Mouse (Mus musculus): Measurements from ENCODE around the gene Clta.
A peak's percentile ranks its signal among the peaks of the same experiment; 100 is the strongest.

The Clta gene

DNA sequence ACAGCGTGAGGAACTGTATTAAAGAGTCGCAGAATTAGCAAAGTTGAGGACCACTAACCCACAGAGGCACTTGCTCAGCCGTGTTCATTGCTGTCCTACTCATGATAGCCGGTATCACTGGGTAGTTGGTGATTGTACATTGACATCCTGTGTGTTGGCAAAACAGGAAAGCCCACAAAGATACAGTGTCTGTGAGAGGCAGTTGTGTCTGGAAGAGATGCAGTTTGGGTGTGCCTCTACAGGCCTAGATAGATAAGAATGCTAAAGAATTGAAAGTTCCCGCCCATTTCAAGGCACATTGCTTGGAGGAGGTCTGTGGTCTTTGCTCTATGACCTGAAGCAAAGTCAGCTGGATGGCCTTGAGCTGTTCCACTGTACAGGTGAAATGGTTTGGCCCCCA lies at the start of gene Clta:
Clta (plus strand) TSS at position 327 of the 400 bp plus-strand sequence.
- no peak for DNase-seq

DNA sequence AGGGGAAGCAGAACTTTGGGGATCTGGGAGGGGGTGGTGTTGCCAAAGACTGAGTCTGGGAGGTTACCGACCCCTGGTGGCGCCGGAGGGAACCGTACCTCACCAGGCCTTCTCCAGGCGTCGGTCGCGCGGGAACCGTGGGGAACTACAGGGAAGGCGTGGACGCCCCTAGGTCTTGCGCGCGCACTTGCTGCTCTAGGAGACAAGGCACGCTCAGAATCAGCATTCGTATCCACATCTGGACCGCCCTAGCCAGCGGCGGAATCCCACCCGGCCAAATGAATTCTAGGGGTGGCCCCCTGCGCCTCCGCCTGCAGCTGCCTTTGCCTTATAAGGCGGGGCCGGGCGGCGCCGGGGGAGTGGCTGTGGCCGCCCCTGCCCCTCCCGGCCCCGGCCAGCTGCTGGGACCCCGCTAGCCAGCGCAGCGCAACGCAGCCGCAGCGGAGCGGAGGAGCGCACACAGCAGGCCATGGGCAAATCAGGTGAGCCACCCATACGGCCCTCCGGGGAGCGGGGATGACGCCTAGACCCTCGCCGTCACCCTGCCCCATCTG lies 46.9 kb upstream of the Clta start, which contains the start of gene Glipr2:
Glipr2 (plus strand) TSS at position 110 of the 554 bp plus-strand sequence.
- DNase-seq = peak; percentile 89

DNA sequence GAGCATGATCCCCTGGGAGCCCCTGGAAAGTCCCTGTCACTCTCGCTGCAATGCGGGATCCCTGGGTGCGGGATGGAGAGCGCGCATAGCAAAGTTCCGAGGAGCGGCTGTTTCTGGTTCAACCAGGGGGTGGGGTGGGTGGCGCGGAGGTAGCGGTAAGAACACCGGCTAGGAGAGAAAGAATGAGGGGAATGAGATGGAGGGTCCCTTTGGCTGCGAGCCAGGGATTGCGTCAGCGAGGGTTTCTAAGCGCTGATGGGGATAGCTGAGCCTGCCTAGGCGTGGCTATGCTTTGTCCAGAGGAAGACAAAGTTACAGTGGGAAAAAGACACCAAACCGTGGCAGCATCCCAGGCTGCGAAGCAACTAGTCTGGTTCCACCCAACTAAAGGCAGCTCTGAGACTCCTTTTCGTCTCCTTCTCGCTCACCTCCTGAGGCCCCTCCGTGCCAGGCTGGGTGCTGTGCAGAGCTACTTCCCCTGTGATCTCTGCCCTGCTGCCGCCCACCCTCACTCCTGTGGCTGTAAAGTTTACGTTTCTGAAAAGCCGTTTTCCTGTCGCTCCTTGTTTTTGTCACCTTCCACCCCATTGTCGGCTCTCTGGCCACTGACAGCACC lies 46.3 kb upstream of the Clta start:
- peak; percentile 84 for DNase-seq

GRCm38 (mm10) chr4:43959523-43960179 lies 44.6 kb upstream of the Clta start:
- no peak for DNase-seq

GRCm38 (mm10) chr4:43960207-43960606 lies 44.0 kb upstream of the Clta start:
- DNase-seq = no peak

DNA sequence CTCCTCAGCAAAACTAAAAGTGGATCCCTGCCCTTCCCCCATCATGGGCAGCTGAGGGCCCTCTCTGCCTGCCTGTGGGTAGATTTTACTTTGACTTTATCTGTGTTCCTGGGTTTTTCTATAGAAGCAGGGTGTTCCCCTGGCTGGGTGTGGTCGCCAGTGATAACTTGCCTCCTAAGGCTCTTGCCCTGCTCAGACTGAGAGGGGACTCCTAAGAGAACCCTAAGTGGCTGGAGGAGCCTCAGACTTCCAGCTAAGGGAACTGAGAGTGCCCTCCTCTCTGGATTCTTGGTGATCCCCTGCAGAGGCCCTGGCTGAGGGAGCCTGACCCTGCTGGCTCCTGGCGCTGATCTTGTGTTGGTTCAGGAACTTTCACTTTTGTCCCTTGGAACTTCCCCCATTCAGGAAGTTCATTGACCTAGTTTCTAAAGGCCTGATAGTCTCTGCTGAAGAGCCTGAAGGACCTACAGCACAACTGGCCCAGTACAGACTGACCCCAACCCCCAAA lies 39.9 kb upstream of the Clta start:
- no peak for DNase-seq

DNA sequence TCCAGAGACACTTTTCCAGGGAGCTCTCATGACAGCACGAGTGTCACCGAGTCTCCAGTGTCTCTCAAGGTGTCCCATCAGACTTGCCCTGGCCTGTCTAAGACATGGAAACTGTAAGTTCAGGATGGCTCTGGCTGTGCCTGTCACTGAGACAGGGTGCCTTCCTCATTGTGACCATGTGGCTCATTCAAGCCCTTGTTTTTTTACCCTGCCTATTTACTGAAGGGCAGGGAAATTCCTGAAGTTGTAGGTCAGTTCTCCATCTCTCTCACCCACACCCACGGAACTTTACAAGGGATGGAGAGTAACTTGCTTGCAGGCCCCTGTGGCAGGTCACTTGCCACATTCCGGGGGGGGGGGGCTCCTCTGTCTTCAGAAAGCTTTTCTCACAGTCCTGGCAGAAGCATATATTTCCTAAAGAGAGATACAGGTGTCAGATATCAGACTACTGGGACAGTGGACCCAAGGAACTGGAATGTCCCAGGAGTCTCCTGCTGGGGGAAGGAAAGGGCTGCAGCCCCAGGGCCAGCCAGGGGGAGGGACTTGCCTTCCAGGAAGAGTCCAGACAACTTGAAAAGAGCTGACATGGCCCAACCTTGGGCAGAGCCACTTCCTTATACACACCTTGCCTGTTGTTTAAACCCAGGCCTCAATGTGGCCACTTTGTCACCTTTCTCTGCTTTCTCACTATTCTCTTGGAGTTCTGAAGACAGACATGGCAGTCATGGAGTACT lies 39.1 kb upstream of the Clta start:
- DNase-seq = no peak

DNA sequence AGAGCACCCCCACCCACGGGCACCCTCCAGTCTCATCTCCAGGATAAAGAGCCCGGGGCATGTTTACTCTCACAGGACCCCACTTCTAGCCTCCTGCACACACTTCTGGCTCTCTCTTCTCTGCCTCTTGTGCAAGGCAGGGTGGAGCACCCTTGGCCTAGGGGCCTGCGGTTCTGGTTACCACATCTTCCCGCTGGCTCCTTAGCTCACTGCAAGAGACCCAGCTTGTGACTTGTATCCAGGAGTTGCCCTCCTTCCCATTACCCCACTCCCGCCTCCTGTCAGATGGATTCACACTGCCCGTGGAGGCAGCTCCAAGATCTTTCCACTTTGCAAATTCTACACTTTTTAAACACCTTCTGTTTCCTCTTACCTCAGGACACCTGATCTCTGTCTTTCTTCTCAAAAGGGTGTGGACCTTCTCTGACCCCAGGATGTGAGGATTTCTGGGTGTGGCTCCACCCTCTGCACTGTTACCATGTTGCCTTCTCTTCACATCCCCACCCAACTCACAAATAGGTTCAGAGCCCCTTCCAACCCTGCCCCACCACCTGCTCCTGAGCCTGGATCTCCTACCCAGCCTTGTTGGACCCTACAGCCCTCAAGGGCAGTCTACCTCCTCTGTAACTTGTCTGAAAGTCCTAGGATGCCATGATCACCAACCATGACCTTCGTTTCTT lies 38.3 kb upstream of the Clta start:
- DNase-seq = no peak

DNA sequence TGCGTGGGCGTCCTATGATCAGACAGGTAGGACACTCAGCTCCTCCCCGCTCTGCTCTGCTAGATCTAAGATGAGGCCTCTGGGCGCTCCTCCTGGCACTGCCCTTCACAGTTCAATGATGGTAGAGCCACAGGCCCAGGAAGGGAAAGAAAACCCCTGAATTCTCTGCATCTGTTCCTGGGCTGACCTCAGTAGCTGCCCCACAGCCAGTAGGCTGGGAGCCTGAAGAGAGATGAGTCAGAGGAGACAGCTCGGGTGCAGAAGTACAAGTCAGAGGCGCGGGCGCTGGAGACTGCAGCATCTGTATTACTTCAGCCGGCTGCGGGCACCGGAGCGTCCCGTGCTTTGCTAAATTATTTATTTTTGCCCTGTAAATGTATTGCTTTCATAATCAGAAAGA lies 35.6 kb upstream of the Clta start:
- DNase-seq = no peak

DNA sequence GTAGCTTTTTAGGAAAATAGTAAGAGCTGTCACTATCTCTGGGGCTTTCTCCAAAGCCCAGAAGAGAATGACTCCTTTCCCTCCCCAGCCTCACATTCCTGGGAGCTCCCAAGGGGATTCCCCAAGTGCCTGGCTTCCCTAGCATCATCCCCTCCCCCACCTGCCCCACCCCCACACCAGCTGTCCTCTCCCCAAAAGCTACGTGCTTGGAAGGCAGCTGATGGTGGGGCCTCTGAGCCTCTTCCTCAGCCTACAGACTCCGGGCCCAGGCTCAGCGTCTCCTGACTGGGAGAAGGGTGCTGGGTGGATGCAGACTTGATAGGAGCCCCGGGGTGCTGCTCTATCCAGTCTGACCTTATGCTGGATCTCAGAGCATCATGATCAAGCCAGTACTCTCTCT lies 34.9 kb upstream of the Clta start:
- no peak for DNase-seq

DNA sequence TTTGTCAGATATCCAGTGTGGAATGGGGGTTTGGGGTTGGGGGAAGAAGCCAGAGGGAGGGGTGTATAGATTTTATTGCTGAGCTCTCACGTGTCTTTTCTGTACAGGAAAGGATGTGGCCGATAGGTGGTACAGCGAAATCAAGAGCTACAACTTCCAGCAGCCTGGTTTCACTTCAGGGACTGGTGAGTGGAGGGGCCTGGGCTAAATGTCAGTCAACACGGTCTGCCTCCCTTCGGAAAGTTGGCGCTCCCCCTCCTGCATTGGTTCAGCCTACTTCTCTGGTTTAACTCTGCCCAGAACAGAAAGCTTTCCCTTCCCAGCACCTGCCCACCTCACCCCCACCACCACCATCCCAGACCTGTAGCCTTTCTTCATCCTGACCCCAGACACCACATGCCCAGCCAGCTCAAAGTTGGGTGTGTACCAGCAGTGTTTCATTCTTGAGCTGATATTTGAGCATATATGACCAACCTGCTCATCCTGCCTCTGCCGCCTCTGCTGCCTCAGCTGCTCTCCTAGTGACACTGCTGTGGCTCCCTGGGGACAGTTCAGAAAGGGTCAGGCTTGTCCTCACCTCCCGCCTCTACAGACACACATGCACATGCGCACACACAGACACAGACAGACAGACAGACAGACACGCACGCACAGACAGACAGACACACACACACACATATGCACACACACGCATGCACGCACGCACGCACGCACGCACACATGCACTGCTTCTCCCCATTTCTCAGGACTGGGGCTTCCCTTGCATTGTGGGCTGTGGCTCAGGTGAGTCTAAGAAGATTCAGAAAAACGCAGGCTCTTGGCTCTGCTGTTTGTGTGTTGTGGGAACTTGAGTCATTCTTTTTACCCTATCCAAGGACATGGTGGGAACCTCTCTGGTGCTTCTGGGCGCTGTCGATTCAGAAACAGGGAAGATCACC lies 33.6 kb upstream of the Clta start:
- no peak for DNase-seq

DNA sequence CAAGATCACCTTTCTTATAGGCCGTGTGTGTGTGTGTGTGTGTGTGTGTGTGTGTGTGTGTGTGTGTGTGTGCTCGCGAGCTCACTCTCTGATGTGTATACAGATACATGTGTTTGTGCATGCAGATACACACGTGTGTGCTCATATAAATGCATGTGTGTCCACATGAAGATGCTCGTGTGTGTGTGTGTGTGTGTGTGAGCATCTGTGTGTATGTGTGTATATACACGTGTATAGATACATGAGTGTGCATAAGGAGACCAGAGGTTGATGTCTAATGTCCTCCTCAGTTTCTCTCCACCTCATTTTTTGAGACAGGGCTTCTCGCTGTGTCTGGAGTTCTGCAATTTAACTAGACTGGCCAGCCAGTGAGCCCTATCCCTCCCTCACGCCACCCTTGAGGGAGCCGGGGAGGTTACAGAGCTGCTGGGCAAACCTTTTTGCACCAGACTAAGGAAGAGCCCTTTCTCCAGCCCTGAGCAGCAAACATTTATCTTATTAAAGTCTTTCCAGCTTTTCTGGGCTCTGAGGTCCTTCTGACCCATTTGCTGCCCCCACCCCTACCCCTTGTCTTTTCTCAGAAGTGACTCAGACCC lies 32.6 kb upstream of the Clta start:
- DNase-seq = no peak

- no peak for DNase-seq
Observed at GRCm38 (mm10) chr4:43972137-43972591, 32.1 kb upstream of the Clta start.

DNA sequence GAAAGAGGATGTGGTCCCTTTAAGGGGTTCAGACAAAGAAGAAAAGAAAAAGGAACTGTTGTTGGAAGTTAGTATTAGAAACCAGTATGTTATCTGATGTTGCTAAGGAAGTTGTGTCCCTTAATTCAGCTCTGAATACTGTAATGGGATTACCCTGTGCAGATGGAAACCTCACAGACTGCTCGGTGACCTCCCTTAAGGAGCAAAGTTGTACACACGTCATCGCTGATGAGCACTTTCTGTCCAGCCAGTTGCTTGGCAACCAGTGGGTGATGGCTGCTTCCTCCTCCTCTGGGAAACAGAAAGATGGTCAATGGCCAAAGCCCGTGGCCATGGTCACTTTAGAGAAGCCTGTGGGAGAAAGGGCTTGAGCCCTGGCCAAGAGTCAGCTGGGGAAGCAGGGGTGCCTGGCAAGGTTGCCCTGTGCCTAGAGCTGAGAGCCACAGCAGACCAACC lies 30.7 kb upstream of the Clta start:
- DNase-seq = no peak

- DNase-seq = no peak
Observed at GRCm38 (mm10) chr4:43974914-43975616, 29.2 kb upstream of the Clta start.

DNA sequence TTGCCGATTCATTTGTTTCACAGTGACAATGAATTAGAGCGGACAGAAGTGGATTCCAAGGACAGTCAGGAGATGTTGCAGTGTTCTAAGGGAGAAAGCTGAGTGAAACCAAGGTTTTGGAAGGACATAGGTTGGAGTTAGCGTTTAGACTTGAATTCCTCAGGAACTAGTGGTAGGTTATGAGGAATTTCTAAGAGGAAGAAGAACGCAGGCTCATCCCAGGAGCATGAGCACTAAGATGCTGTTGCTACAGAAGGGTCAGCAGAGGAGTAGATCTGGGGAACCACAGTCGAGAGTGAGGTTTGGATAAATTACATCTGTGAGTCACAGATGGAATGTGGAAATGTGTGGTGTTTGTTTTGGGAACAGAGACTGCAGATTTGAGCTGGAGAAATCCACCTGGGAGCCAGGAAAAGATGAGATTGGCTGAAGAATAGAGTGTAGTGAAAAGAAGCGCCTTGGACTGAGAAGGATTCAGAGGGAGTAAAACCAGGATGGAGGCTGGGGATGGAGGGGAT lies 28.0 kb upstream of the Clta start:
- no peak for DNase-seq

DNA sequence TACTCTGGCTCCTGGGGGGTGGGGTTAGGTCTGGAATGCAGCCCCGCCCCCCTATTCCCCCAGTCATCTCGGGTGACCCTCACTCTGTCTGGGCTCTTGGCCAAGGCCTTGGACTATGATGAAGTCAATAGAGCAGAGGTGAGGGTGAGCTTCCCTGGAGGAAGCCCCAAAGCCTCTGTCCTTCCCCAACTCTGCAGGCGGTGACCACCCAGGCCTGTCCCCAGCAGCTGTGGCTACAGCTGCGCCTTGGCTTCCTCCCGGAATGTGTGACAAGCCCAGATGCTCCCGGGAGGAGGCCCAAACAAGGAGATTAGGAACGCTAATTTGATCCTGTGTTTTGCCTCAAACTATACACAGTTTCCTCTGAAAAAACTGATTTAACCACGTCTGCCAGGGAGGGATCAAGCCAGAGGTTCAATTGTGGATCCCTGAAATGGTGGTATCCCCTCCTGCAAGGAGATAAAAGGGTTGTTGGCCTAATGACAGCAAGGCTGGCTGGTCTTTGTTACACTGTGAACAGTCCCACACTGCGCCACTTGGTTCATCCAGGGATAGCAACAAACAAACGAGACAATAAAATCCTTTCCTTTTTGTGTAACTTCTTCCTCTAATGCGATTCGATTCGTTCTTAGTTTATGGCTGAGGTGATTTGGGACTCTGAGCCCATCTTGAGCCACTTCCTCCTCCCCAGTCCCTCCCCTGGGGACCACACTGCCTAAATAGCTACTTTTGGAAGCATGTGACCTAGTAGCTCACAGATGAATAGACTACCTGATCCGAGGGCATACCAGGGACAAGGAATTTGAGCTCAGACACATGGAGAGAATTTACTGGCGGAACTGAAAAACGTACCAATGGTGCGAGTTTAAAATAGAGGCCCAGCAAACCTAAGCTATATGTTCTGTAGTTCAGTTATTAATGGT lies 25.5 kb upstream of the Clta start:
- DNase-seq = no peak

DNA sequence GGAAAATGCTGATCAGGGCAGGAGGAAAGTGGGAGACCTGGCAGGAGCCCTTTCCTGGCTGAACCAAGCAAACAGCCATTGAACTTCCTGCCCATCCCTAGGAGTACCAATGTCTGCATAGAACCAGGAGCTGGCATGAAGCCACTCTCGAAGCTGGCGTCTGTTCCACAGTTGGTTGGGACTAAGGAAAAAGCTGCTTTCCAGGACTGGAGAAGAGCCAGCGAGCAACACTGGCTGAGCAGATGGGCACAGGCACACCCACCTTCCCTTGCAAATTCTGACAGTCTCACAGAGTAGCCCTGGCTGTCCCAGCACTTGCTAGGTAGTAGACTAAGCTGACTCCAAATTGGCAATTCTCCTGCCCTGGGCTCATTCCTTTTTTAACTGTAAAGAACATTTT lies 24.5 kb upstream of the Clta start:
- peak; percentile 90 for DNase-seq

DNA sequence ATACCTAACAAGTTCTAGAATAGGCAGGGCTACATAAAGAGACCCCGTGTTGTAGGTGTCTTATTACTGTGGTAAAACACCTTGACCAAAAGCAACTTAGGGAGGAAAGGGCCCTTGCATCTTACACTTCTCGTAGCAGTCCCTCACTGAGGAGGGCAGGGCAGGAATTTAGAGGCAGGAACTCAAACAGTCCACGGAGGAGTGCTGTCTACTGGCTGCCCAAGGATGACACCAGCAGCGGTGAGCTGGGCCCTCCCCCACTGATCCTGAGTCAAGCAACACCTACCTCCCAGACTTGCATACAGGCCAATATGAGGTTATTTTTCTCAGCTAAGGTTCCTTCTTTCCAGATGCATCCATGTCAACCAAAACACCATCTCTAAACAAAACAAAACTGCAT lies 24.0 kb upstream of the Clta start:
- no peak for DNase-seq

Measured in right cerebral cortex, postnatal 4 days (tissue).